ENCODE assay signal across 1 mouse cellular context in genomic region chr4:62379724-62380381, GRCm38 (mm10).
A peak's percentile ranks its signal among the peaks of the same experiment; 100 is the strongest.
TF ChIP-seq lines count a peak whose summit lies in the region.

No protein-coding gene starts in this region.

TF ChIP-seq in CH12.LX, 34 proteins besides CTCF, POLR2A, EP300 and RAD21:
- peak; percentile 50; the same call in 1 of the 2 replicates for TF ChIP-seq ZNF384 (IDR thresholded peaks at IDR 0.05; ENCODE audit: low read depth, low read length)
- TF ChIP-seq MXI1 (IDR thresholded peaks at IDR 0.05; ENCODE audit: low read depth, low read length) = no peak
